Mouse (Mus musculus) testis, adult 2 months (tissue): ENCODE measurements around the gene 9930111J21Rik2. TPM values are rescaled to one million over a fixed set of nuclear protein-coding genes. Genes with fewer than 3 reads are reported as not detected.
"Not testable (repeated sequence)": the region's sequence is repeated elsewhere in the genome, so short reads cannot be mapped to it uniquely, and the experiment has no call there.

Experiments used
- H3K27ac ChIP-seq: fragments of 200-500 bp; 2 replicates; pipeline ENCODE4 v1.5.1; 2012; ENCODE audit warnings: low read depth, low read length; ENCODE audit not compliant: control insufficient read depth, insufficient read depth
- H3K27me3 ChIP-seq: fragments of 200-500 bp; 2 replicates; pipeline ENCODE4 v1.6.1; 2012; ENCODE audit warnings: mild to moderate bottlenecking, low read length, moderate library complexity; ENCODE audit not compliant: control insufficient read depth, insufficient read depth
- H3K36me3 ChIP-seq: fragments of 200-500 bp; 2 replicates; pipeline ENCODE4 v1.6.1; 2012; ENCODE audit warnings: mild to moderate bottlenecking, low read length; ENCODE audit not compliant: control insufficient read depth, insufficient read depth
- H3K4me1 ChIP-seq: fragments of 200-500 bp; 2 replicates; pipeline ENCODE4 v1.6.1; 2012; ENCODE audit warnings: low read length; ENCODE audit not compliant: control insufficient read depth, insufficient read depth
- H3K4me3 ChIP-seq: fragments of 200-500 bp; 2 replicates; pipeline ENCODE4 v1.5.1; 2012; ENCODE audit warnings: low read depth, mild to moderate bottlenecking, low read length, moderate library complexity, mixed read lengths; ENCODE audit not compliant: control insufficient read depth
- POLR2A ChIP-seq: fragments of 200-500 bp; IDR thresholded peaks from 2 replicates; pipeline ENCODE4 v1.6.1; 2012; ENCODE audit warnings: low read depth, mild to moderate bottlenecking, inconsistent platforms, low read length, moderate library complexity; ENCODE audit not compliant: control insufficient read depth
- polyA plus RNA-seq: library from polyadenylated mRNA; depleted of rRNA; stranded (reverse); fragments of >200 nt; gene quantifications from 2 replicates; pipeline ENCODE4 v1.2.3, GENCODE M21; 2012

Gene 9930111J21Rik2
- polyA plus RNA-seq, 1 experiment: 0.35 TPM

GRCm38 (mm10) chr11:49068358-49068757 lies 17.3 kb upstream of the 9930111J21Rik2 start:
- Histone ChIP-seq H3K4me1 (no peaks in the 10 kb centered on the region), H3K27ac (no peak overlapping the region), H3K36me3 (no peaks in the 10 kb centered on the region), H3K4me3 (no peak overlapping the region), H3K27me3 (no peaks in the 10 kb centered on the region)
- TF ChIP-seq POLR2A: no peak

- not testable (repeated sequence) for H3K36me3 ChIP-seq, H3K27me3 ChIP-seq, H3K4me1 ChIP-seq, H3K27ac ChIP-seq, H3K4me3 ChIP-seq
These were observed 12.8 kb upstream of the 9930111J21Rik2 start, which contains the start of gene Tgtp2 for GRCm38 (mm10) chr11:49063713-49064469. Tgtp2 (minus strand) TSS chr11:49064206.

GRCm38 (mm10) chr11:49061865-49062264 lies 10.8 kb upstream of the 9930111J21Rik2 start:
- H3K4me1 ChIP-seq, H3K27ac ChIP-seq, H3K36me3 ChIP-seq, H3K4me3 ChIP-seq, H3K27me3 ChIP-seq: not testable (repeated sequence)

GRCm38 (mm10) chr11:49060061-49060460 lies 9.0 kb upstream of the 9930111J21Rik2 start:
- H3K36me3 ChIP-seq, H3K27ac ChIP-seq, H3K27me3 ChIP-seq, H3K4me3 ChIP-seq, H3K4me1 ChIP-seq: not testable (repeated sequence)

GRCm38 (mm10) chr11:49051894-49052293 lies 852 bp upstream of the 9930111J21Rik2 start:
- H3K27ac ChIP-seq, H3K27me3 ChIP-seq, H3K4me3 ChIP-seq, H3K4me1 ChIP-seq, H3K36me3 ChIP-seq: not testable (repeated sequence)

GRCm38 (mm10) chr11:49050064-49050463 lies 978 bp downstream of the 9930111J21Rik2 start:
- H3K27ac ChIP-seq, H3K4me3 ChIP-seq, H3K4me1 ChIP-seq, H3K27me3 ChIP-seq, H3K36me3 ChIP-seq: not testable (repeated sequence)

GRCm38 (mm10) chr11:49012074-49012473 lies 39.0 kb downstream of the 9930111J21Rik2 start:
- not testable (repeated sequence) for H3K36me3 ChIP-seq, H3K4me1 ChIP-seq, H3K4me3 ChIP-seq, H3K27ac ChIP-seq, H3K27me3 ChIP-seq

- not testable (repeated sequence) for H3K27ac ChIP-seq, H3K27me3 ChIP-seq, H3K36me3 ChIP-seq, H3K4me1 ChIP-seq, H3K4me3 ChIP-seq
These were observed 44.3 kb downstream of the 9930111J21Rik2 start for GRCm38 (mm10) chr11:49006785-49007184.

- H3K36me3 ChIP-seq, H3K27ac ChIP-seq, H3K27me3 ChIP-seq, H3K4me1 ChIP-seq, H3K4me3 ChIP-seq: not testable (repeated sequence)
These were observed 44.7 kb downstream of the 9930111J21Rik2 start for GRCm38 (mm10) chr11:49006317-49006716.

- not testable (repeated sequence) for H3K27ac ChIP-seq, H3K4me3 ChIP-seq, H3K36me3 ChIP-seq, H3K27me3 ChIP-seq, H3K4me1 ChIP-seq
These were observed 50.6 kb downstream of the 9930111J21Rik2 start for GRCm38 (mm10) chr11:49000411-49000810.

- H3K27ac ChIP-seq, H3K4me3 ChIP-seq, H3K36me3 ChIP-seq, H3K4me1 ChIP-seq, H3K27me3 ChIP-seq: not testable (repeated sequence)
These were observed 57.0 kb downstream of the 9930111J21Rik2 start, which contains the start of gene Tgtp1 for GRCm38 (mm10) chr11:48994018-48994417. Tgtp1 (minus strand) TSS chr11:48994172.

- not testable (repeated sequence) for H3K27ac ChIP-seq, H3K4me3 ChIP-seq, H3K4me1 ChIP-seq, H3K36me3 ChIP-seq, H3K27me3 ChIP-seq
These were observed 57.7 kb downstream of the 9930111J21Rik2 start for GRCm38 (mm10) chr11:48993296-48993695.
